Mouse (Mus musculus): ENCODE measurements around the gene Galnt2. TPM values are rescaled to one million over a fixed set of nuclear protein-coding genes. Genes with fewer than 3 reads are reported as not detected.

Gene Galnt2
- total and polyA plus RNA-seq, 3 experiments = 18.6 to 27.3 (median 23.6) TPM

- TF ChIP-seq UBTF (IDR thresholded peaks at IDR 0.05; ENCODE audit: low read depth, low read length) = no peak
- TF ChIP-seq TCF12 (IDR thresholded peaks at IDR 0.05; ENCODE audit: low read depth, low read length) = no peak
- TF ChIP-seq ZNF384 (IDR thresholded peaks at IDR 0.05; ENCODE audit: low read depth, low read length) = no peak
Observed at GRCm38 (mm10) chr8:124196797-124197196, 34.4 kb upstream of the Galnt2 start (continued).

- dilution Hi-C loops (cut with MboI; ENCODE audit: extremely low pct_ligation_motif_present, extremely low pct_unique_long_range_greater_than_20kb, low sequenced_read_pairs) = no loop called here
- H3K27me3 ChIP-seq (replicated peaks) = no peaks in the 10 kb centered on the region
Observed at GRCm38 (mm10) chr8:124198230-124198629, 33.0 kb upstream of the Galnt2 start.

GRCm38 (mm10) chr8:124200400-124200799, 30.8 kb upstream of the Galnt2 start:
- Histone ChIP-seq H3K36me3 (replicated peaks in 1 of 2; ENCODE audit: control insufficient read depth in 1 of 2, insufficient read depth in 1 of 2, low read length in 1 of 2) (no peaks in the 10 kb centered on the region), H3K4me1 (ENCODE audit: control insufficient read depth in 1 of 2, insufficient read depth in 2 of 2) (peaks cover 0 to 5% of the 10 kb centered on the region in 2 experiments; a peak in 1 of 4 replicates), H3K9ac (ENCODE audit: insufficient read depth, low read depth) (no peak overlapping the region), H3K27me3 (replicated peaks) (no peaks in the 10 kb centered on the region), H3K4me2 (ENCODE audit: insufficient read depth, low read depth, poor library complexity, severe bottlenecking) (no peak overlapping the region), H3K4me3 (replicated peaks in 1 of 3; ENCODE audit: low read depth in 2 of 3, low read length in 2 of 3, poor library complexity in 1 of 3) (no peak overlapping the region), H3K27ac (ENCODE audit: insufficient read depth, low read depth) (no peak overlapping the region), H3K79me2 (replicated peaks; ENCODE audit: control insufficient read depth, extremely low read depth, insufficient read depth, poor library complexity, severe bottlenecking) (no peaks in the 10 kb centered on the region), H3K9me3 (replicated peaks; ENCODE audit: low read length) (no peaks in the 10 kb centered on the region)
- TF ChIP-seq HCFC1 (IDR thresholded peaks at IDR 0.05; ENCODE audit: low read depth, low read length) = no peak
- TF ChIP-seq RCOR1 (conservative IDR thresholded peaks at IDR 0.05; ENCODE audit: low read depth, low read length) = no peak
- no peak for TF ChIP-seq PAX5 (IDR thresholded peaks at IDR 0.05; ENCODE audit: low read length)
- TF ChIP-seq CHD2 (IDR thresholded peaks at IDR 0.05; ENCODE audit: low read length) = no peak
- no peak for TF ChIP-seq SIN3A (IDR thresholded peaks at IDR 0.05; ENCODE audit: low read length)
- no peak for TF ChIP-seq ZC3H11A (IDR thresholded peaks at IDR 0.05; ENCODE audit: low read depth, low read length)
- TF ChIP-seq POLR2A (IDR thresholded peaks at IDR 0.05; ENCODE audit: low read depth, low read length) = no peak
- no peak for TF ChIP-seq NRF1 (IDR thresholded peaks at IDR 0.05; ENCODE audit: low read depth, low read length)
- no peak for TF ChIP-seq CTCF (conservative IDR thresholded peaks at IDR 0.05 in 1 of 2, IDR thresholded peaks at IDR 0.05 in 1 of 2; ENCODE audit: low read depth in 2 of 2, low read length in 2 of 2)
- TF ChIP-seq ZKSCAN1 (IDR thresholded peaks at IDR 0.05; ENCODE audit: borderline replicate concordance, low read depth, low read length) = no peak
- TF ChIP-seq MAX (IDR thresholded peaks at IDR 0.05; ENCODE audit: low read length) = no peak
- no peak for TF ChIP-seq POLR2AphosphoS2 (IDR thresholded peaks at IDR 0.05; ENCODE audit: low read depth, low read length)
- DNase-seq (ENCODE audit: extremely low read depth) = no peak
- dilution Hi-C loops (cut with MboI; ENCODE audit: extremely low pct_ligation_motif_present, extremely low pct_unique_long_range_greater_than_20kb, low sequenced_read_pairs) = no loop called here
- in situ Hi-C loops (cut with MboI; ENCODE audit: low pct_ligation_motif_present, low pct_unique_long_range_greater_than_20kb, low sequenced_read_pairs) = no loop called here

More at GRCm38 (mm10) chr8:124198230-124198629, 33.0 kb upstream of the Galnt2 start:
- H3K4me1 ChIP-seq (ENCODE audit: control insufficient read depth in 1 of 2, insufficient read depth in 2 of 2) = peaks cover 0 to 5% of the 10 kb centered on the region in 2 experiments; a peak in 1 of 4 replicates
- no peaks in the 10 kb centered on the region for H3K9me3 ChIP-seq (replicated peaks; ENCODE audit: low read length)
- no peaks in the 10 kb centered on the region for H3K36me3 ChIP-seq (replicated peaks in 1 of 2; ENCODE audit: control insufficient read depth in 1 of 2, insufficient read depth in 1 of 2, low read length in 1 of 2)
- in situ Hi-C loops (cut with MboI; ENCODE audit: low pct_ligation_motif_present, low pct_unique_long_range_greater_than_20kb, low sequenced_read_pairs) = no loop called here
- no peak overlapping the region for H3K4me2 ChIP-seq (ENCODE audit: insufficient read depth, low read depth, poor library complexity, severe bottlenecking)
- no peak overlapping the region for H3K9ac ChIP-seq (ENCODE audit: insufficient read depth, low read depth)
- no peaks in the 10 kb centered on the region for H3K79me2 ChIP-seq (replicated peaks; ENCODE audit: control insufficient read depth, extremely low read depth, insufficient read depth, poor library complexity, severe bottlenecking)
- H3K4me3 ChIP-seq (replicated peaks in 1 of 3; ENCODE audit: low read depth in 2 of 3, low read length in 2 of 3, poor library complexity in 1 of 3) = no peak overlapping the region
- H3K27ac ChIP-seq (ENCODE audit: insufficient read depth, low read depth) = no peak overlapping the region
- TF ChIP-seq PAX5 (IDR thresholded peaks at IDR 0.05; ENCODE audit: low read length) (no peak), GABPA (IDR thresholded peaks at IDR 0.05; ENCODE audit: insufficient replicate concordance, low read depth, low read length) (no peak), ZNF384 (IDR thresholded peaks at IDR 0.05; ENCODE audit: low read depth, low read length) (no peak), USF1 (IDR thresholded peaks at IDR 0.05; ENCODE audit: low read depth, low read length) (no peak), JUN (IDR thresholded peaks at IDR 0.05; ENCODE audit: insufficient read depth, low read depth, low read length) (no peak), RAD21 (IDR thresholded peaks at IDR 0.05; ENCODE audit: low read depth, low read length) (no peak), MXI1 (IDR thresholded peaks at IDR 0.05; ENCODE audit: low read depth, low read length) (no peak), MAFK (IDR thresholded peaks at IDR 0.05; ENCODE audit: insufficient replicate concordance, low read length) (no peak), MEF2A (IDR thresholded peaks at IDR 0.05; ENCODE audit: borderline replicate concordance, low read depth, low read length) (no peak), MAZ (IDR thresholded peaks at IDR 0.05; ENCODE audit: low read depth, low read length) (no peak), SIN3A (IDR thresholded peaks at IDR 0.05; ENCODE audit: low read length) (no peak), JUND (conservative IDR thresholded peaks at IDR 0.05; ENCODE audit: low read depth, low read length) (no peak), TCF12 (IDR thresholded peaks at IDR 0.05; ENCODE audit: low read depth, low read length) (no peak), UBTF (IDR thresholded peaks at IDR 0.05; ENCODE audit: low read depth, low read length) (no peak)
- no peak for DNase-seq (ENCODE audit: extremely low read depth)

Measured in CH12.LX (cell line).